Mouse (Mus musculus) layer of hippocampus, adult 18-20 months (tissue): Measurements from ENCODE around the gene Spata22. TPM values are rescaled to one million over a fixed set of nuclear protein-coding genes. Genes with fewer than 3 reads are reported as not detected.

Experiments
- total RNA-seq, 2 experiments: library from RNA; stranded (reverse); gene quantifications; 2 replicates each; pipeline ENCODE4 v1.2.3; 2021

The Spata22 gene
- total RNA-seq, 2 experiments from 2014 or later = not detected

Other genes with a start within 250 kb of the Spata22 start
- under 1 TPM; 0.10 to 0.17 TPM for gene Itgae, start 239.2 kb upstream of the Spata22 start, total RNA-seq
- gene Haspin, start 191.4 kb upstream of the Spata22 start, total RNA-seq = under 1 TPM; 0.10 to 0.15 TPM
- 1 to 10 TPM; 1.4 to 2.5 TPM for gene P2rx5, start 169.3 kb upstream of the Spata22 start, total RNA-seq
- gene Emc6, start 152.7 kb upstream of the Spata22 start, total RNA-seq = 10 to 100 TPM; 51.6 to 52.4 TPM
- gene Tax1bp3, start 152.7 kb upstream of the Spata22 start, total RNA-seq = 1 to 10 TPM; 8.6 to 8.7 TPM
- gene Ctns, start 130.7 kb upstream of the Spata22 start, total RNA-seq = 10 to 100 TPM; 21.1 to 22.1 TPM
- gene Shpk, start 130.3 kb upstream of the Spata22 start, total RNA-seq = 1 to 10 TPM; 3.7 to 4.0 TPM
- gene Trpv1, start 95.4 kb upstream of the Spata22 start, total RNA-seq = under 1 TPM in 1 of 2 experiments, not detected in 1; 0.23 TPM
- under 1 TPM; 0.41 to 0.45 TPM for gene Trpv3, start 62.4 kb upstream of the Spata22 start, total RNA-seq
- gene Aspa, start 145 bp upstream of the Spata22 start, total RNA-seq = 10 to 100 TPM; 13.9 to 14.8 TPM
- not detected for gene Gm49340, start within 50 bp of the Spata22 start, total RNA-seq
- not detected for gene Olfr20, start 21.0 kb downstream of the Spata22 start, total RNA-seq
- not detected for gene Olfr376, start 41.5 kb downstream of the Spata22 start, total RNA-seq
- gene Olfr1, start 69.9 kb downstream of the Spata22 start, total RNA-seq = not detected
- not detected for gene Olfr378, start 98.7 kb downstream of the Spata22 start, total RNA-seq
- gene Olfr380, start 127.8 kb downstream of the Spata22 start, total RNA-seq = not detected
- not detected for gene Olfr381, start 161.9 kb downstream of the Spata22 start, total RNA-seq
- not detected for gene Olfr382, start 187.5 kb downstream of the Spata22 start, total RNA-seq